Mouse (Mus musculus): ENCODE data around the gene Tie1.

DNA sequence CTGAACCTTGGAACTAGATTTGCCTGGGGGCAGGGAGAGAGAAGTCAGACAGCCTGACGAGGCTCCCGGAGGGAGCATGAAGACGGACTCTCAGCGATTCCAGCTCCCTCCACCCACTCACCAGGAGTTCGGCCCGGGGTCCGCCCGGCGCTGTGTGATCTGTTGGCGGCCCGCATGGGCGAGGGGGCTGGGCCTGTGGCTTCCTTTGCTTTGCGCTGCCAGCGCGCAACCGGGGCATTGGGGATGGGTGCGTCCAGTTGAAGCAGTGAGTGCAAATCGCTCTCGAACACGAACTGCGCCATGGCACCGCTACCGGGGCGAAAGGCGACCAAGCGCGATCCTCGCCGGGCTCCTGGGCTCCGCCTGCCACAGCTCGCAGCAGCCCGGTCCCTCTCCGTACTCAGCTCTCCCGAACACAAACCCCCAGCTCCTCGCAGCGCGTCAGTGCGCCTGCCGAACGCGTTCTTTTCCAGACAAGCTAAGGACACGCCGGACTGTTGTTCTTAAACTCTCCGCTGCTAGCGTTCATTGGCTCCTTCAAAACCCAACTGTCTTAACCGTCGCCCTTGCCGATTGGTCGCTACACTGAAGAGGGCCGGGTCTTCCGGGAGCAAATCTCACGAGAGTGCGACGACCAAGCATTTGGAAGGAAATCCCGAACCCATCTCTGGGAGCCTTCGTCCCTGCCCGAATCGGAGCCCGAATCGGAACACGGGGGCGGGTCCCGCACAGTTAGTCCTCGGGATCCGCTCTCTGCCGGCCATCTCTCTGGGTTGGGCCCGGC lies 52.8 kb downstream of the Tie1 start, which contains the start of gene Cdc20:
- TF ChIP-seq USF1 (IDR thresholded peaks at IDR 0.05; ENCODE audit: low read depth) (no peak), CTCF (IDR thresholded peaks at IDR 0.05; ENCODE audit: control insufficient read depth, insufficient read depth, insufficient read length) (no peak), MAX (IDR thresholded peaks at IDR 0.05) (peak; percentile 89)
